Mouse (Mus musculus): Measurements from ENCODE around the gene Teddm1b.
"Not testable (repeated sequence)": the region's sequence is repeated elsewhere in the genome, so short reads cannot be mapped to it uniquely, and the experiment has no call there.

Teddm1b gene

DNA sequence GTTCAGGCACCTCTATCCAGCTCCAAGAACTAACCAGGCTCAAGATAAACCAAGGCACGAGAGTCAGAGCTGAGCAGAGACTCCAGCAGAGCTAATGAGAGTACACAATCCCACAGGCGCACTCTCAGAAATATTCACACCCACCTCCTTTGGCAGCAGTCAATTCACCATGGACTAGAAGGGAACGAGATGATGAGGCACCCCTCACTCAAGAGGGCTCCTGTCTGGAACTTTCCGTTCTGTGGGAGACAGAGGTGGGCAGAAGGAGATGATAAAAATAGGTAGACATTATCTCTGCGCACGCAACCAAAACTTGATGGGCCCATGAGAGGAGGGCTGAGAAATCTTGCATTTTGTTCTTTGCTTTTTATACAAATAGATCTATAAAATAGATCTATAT is at the start of gene Teddm1b:
TSS of gene Teddm1b (plus strand) at position 301 of the 400 bp plus-strand sequence.
- DNase-seq (ENCODE audit: low read depth in 1 of 2, low spot score in 2 of 2), result no peak

GRCm38 (mm10) chr1:153830746-153831145 is 43.4 kb upstream of the Teddm1b start:
- no peak for DNase-seq (ENCODE audit: low read depth in 1 of 2, low spot score in 2 of 2)

- DNase-seq (ENCODE audit: low read depth in 1 of 2, low spot score in 2 of 2), result no peak
These were observed 38.1 kb upstream of the Teddm1b start for GRCm38 (mm10) chr1:153836036-153836435.

- DNase-seq (ENCODE audit: low read depth in 1 of 2, low spot score in 2 of 2), result no peak
These were observed 31.9 kb upstream of the Teddm1b start for GRCm38 (mm10) chr1:153842121-153842740.

DNA sequence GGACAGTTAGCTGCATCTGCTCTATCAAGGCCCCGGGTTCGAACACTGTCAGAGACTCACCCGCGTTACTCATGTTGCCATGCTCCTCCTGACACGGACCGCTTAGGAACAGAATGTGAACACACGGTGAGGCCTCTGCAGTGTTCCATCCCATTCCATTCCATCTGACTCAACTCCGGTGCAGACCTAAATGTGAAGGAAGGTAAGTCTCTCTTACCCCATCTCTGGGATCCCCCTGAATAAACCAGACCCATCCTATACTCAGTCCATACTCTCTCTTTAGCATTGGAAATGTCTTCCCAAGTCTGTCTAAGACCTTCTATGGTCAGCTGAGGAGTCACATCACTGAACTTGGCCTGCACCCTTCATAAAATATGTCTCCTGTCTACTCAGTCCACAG is 30.1 kb upstream of the Teddm1b start, which contains the start of gene Rgsl1:
TSS of gene Rgsl1 (minus strand) at position 101 of the 400 bp plus-strand sequence.
- no peak for DNase-seq (ENCODE audit: low read depth in 1 of 2, low spot score in 2 of 2)

DNA sequence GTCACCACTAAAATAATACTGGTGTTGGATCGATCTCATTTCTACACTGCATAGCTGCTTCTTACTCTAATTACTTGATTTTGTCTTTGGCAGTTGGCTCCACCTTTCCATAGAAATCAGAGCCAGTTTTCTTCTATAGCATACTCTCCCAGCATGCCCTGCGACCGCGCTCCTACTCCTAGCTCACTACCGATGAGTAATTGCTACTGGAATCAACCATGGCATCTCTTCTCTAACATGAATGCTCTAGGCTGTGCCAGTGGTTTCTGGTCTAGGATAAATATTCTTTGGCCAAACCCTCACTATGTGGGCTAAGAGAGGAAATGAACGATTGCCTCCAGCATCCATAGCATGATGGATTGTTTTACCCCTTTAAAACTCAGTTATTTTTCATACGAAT is 27.7 kb upstream of the Teddm1b start:
- no peak for DNase-seq (ENCODE audit: low read depth in 1 of 2, low spot score in 2 of 2)

DNA sequence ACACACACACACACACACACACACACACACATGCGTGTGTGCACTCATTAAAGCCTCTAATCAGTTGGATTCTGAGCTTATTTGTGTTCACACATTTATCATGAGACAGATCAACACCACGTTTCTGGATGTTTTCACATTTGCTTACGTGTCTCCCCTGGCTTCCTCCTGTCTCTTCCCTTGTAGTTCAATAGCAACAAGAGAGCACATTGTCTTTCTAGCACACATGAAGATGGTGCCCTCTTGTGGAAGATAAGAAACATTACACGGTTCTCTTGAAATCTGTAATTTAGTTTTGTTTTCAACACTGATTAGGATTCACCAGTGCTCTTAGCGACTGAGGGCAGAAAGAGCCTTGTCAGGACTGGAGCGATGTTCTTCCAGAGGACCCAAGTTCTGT is 27.3 kb upstream of the Teddm1b start:
- no peak for DNase-seq (ENCODE audit: low read depth in 1 of 2, low spot score in 2 of 2)

DNA sequence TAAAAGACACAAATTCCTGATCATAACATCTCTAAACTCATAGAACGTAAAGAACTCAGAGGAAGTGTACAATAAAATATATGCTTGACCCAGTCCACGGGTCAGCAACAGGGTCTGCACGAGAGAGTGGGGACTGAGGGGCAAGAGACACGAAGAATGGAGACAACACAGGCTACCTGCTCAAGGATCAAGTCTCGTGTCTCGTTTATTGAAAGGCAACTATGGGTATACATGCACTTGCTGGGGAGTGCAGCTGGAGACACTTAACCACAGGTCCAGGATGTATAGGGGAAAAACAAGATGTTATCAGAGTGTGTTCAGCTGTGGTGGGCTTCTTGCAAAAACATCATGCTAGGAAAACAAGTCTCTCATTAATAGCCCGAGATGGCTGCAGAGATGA is 21.4 kb upstream of the Teddm1b start:
- DNase-seq (ENCODE audit: low read depth in 1 of 2, low spot score in 2 of 2), result not testable (repeated sequence)

GRCm38 (mm10) chr1:153855946-153856345 is 18.2 kb upstream of the Teddm1b start:
- DNase-seq (ENCODE audit: low read depth in 1 of 2, low spot score in 2 of 2), result no peak

DNA sequence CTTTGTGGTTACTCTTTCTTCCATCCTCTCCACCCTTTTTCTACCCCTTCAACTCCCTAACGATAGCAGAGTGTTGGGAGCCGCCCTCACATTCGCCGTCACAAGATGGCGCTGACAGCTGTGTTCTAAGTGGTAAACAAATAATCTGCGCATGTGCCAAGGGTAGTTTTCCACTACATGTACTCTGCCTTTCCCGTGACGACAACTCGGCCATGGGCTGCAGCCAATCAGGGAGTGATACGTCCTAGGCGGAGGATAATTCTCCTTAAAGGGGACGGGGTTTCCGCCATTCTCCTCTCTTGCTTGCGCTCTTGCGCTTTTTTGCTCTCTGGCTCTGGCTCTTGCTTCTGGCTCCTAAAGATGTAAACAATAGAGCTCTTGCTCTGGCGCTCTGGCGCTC is 6.2 kb downstream of the Teddm1b start:
- DNase-seq (ENCODE audit: low read depth in 1 of 2, low spot score in 2 of 2), result not testable (repeated sequence)

- no peak for DNase-seq (ENCODE audit: low read depth in 1 of 2, low spot score in 2 of 2)
These were observed 12.0 kb downstream of the Teddm1b start for GRCm38 (mm10) chr1:153886024-153886633.

DNA sequence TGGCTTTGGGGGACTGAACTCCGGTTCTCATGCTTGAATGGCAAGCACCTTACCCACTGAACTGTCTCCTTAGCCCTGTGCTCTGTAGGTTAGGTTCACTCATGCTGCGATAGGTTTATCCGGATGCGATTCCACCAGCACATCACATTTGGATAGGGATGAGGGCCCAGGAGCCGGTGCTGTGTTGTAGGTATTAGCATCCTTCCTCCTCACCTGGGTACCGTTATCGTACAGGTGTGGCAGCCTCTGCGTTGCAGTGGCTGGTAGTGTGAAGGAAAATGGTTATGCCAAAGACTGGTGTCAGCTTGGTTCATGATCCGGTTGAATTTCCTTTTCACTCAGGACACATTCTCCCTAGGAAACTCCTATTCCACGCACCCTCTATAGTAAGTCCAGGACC is 16.0 kb downstream of the Teddm1b start:
- no peak for DNase-seq (ENCODE audit: low read depth in 1 of 2, low spot score in 2 of 2)

GRCm38 (mm10) chr1:153891442-153891841 is 17.3 kb downstream of the Teddm1b start, which contains the start of gene Teddm1a:
TSS of gene Teddm1a (plus strand) at chr1:153891742.
- no peak for DNase-seq (ENCODE audit: low read depth in 1 of 2, low spot score in 2 of 2)

- DNase-seq (ENCODE audit: low read depth in 1 of 2, low spot score in 2 of 2), result no peak
These were observed 19.6 kb downstream of the Teddm1b start for GRCm38 (mm10) chr1:153893746-153894145.

GRCm38 (mm10) chr1:153894201-153894893 is 20.2 kb downstream of the Teddm1b start:
- DNase-seq (ENCODE audit: low read depth in 1 of 2, low spot score in 2 of 2), result no peak

- DNase-seq (ENCODE audit: low read depth in 1 of 2, low spot score in 2 of 2), result peak in 1 of 2 experiments; percentile 32
These were observed 20.8 kb downstream of the Teddm1b start for GRCm38 (mm10) chr1:153894979-153895378.

- DNase-seq (ENCODE audit: low read depth in 1 of 2, low spot score in 2 of 2), result no peak
These were observed 23.1 kb downstream of the Teddm1b start for GRCm38 (mm10) chr1:153897196-153897595.

DNA sequence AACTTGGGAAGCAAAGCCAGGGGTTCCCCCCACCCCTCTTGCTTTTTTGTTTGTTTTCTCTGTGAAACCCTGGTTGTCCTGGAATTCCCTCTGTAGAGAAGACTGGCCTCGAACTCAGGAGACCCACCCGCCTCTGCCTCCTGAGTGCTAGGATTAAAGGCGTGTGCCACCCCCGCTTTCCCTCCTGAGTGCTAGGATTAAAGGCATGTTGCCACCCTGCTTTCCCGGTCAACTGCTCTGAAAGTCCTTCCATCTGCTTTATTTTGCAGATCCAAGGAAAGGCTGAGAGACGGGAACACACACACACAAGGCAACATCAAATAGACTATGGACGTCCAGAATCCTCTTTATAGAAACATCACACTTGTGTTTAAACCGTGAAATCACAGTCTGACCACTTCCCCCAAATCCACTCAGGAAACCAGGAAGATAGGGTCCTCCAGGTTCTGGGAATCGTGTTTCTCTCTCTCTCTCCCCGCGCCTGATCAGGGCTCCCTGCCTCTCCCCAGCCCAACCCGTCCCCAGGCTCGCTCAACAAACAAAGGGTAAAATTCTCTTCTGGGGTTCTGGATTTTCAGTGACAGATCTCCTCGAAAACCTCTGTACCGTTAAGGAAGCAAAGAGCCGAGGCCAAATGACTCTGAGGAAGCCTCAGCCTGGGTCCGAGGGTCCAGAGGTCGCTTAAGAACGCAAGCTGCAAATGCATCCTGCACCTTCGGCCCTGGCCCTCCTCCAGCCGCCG is 25.0 kb downstream of the Teddm1b start:
- no peak for DNase-seq (ENCODE audit: low read depth in 1 of 2, low spot score in 2 of 2)

DNA sequence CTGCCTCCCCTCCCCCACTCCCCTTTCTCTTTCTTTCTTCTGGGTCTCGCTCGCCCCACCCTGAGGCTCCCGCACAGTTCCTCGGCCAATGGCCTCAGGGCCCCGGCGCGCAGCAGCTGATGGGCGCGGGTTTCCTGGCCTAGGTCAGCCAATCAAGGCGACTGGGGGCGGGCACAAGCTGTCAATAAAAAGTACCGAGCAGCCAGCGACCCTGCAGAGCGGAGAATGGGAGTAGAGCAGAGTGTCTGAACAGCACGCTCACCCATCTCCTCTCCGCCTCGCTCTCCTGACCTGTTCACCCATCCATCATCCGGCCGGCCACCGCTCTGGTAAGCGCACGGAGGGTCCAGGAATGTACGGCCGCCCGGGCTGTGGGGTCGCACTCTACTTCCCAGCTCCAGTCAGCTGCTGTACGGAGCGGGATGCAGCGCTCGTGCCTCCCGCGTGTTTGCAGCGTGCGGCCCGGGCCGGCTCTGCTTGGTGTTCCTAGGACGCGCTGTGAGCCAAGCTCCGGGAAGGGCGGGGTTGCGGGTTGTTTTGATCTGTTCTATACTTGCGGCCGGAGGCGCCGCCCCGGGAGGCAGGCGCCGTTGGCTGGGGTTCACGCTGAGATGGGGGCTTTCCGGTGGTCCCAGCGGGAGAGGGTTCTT is 25.7 kb downstream of the Teddm1b start, which contains the start of the genes Glul and Teddm2:
TSS of gene Glul (plus strand) at position 214 of the 650 bp plus-strand sequence.
TSS of gene Teddm2 (minus strand) at position 498 of the 650 bp plus-strand sequence.
- DNase-seq (ENCODE audit: low read depth in 1 of 2, low spot score in 2 of 2), result peak; percentile 79 to 88

DNA sequence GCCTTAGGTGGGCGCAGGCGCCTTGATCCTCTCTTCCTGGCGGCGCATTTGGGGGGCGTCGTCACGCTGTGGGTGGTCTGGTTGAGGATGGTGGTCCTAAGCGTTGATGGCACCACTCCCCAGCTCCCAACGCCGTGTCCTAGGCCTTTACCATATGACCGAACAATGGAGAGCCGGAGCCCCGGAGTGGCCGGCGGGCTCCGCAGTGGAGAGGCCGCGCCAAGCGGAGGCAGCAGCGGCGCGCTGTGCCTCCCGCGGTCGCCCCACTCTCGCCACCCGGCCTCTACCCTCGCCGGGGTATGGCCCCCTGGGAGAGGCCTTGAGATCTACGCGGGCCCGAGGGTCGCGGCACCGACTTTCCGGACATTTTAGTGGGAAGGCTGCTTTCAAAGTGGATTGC is 26.2 kb downstream of the Teddm1b start:
- DNase-seq (ENCODE audit: low read depth in 1 of 2, low spot score in 2 of 2), result no peak
